Mouse (Mus musculus): ENCODE measurements at regions not wholly inside any gene's neighbourhood (a gene's known extent, or its start where the extent isn't known, plus 50 kb on each side); places are given as distances from the start of the nearest gene placed in this dataset.

- in situ Hi-C loops (cut with MboI; ENCODE audit: low pct_ligation_motif_present, low pct_unique_long_range_greater_than_20kb, low sequenced_read_pairs) (no loop called here), dilution Hi-C loops (cut with MboI; ENCODE audit: extremely low pct_ligation_motif_present, extremely low pct_unique_long_range_greater_than_20kb, low sequenced_read_pairs) (no loop called here)
- H3K4me1 ChIP-seq (ENCODE audit: control insufficient read depth in 1 of 2, insufficient read depth in 2 of 2) = no peaks in the 10 kb centered on the region
- H3K27ac ChIP-seq (ENCODE audit: insufficient read depth, low read depth) = no peak overlapping the region
- no peaks in the 10 kb centered on the region for H3K9me3 ChIP-seq (replicated peaks; ENCODE audit: low read length)
- no peak overlapping the region for H3K9ac ChIP-seq (ENCODE audit: insufficient read depth, low read depth)
- H3K4me3 ChIP-seq (replicated peaks in 1 of 3; ENCODE audit: low read depth in 2 of 3, low read length in 2 of 3, poor library complexity in 1 of 3) = no peak overlapping the region
- peaks cover 12% of the 10 kb centered on the region for H3K27me3 ChIP-seq (replicated peaks)
- no peaks in the 10 kb centered on the region for H3K36me3 ChIP-seq (replicated peaks in 1 of 2; ENCODE audit: control insufficient read depth in 1 of 2, insufficient read depth in 1 of 2, low read length in 1 of 2)
- H3K79me2 ChIP-seq (replicated peaks; ENCODE audit: control insufficient read depth, extremely low read depth, insufficient read depth, poor library complexity, severe bottlenecking) = no peaks in the 10 kb centered on the region
- DNase-seq (ENCODE audit: extremely low read depth) = no peak
- TF ChIP-seq EP300 (IDR thresholded peaks at IDR 0.05; ENCODE audit: low read length) (no peak), MYC (IDR thresholded peaks at IDR 0.05; ENCODE audit: low read depth, low read length) (no peak), PAX5 (IDR thresholded peaks at IDR 0.05; ENCODE audit: low read length) (no peak), UBTF (IDR thresholded peaks at IDR 0.05; ENCODE audit: low read depth, low read length) (no peak), RCOR1 (conservative IDR thresholded peaks at IDR 0.05; ENCODE audit: low read depth, low read length) (no peak), CTCF (conservative IDR thresholded peaks at IDR 0.05 in 1 of 2, IDR thresholded peaks at IDR 0.05 in 1 of 2; ENCODE audit: low read depth in 2 of 2, low read length in 2 of 2) (no peak), RAD21 (IDR thresholded peaks at IDR 0.05; ENCODE audit: low read depth, low read length) (no peak), MAFK (IDR thresholded peaks at IDR 0.05; ENCODE audit: insufficient replicate concordance, low read length) (no peak), ZC3H11A (IDR thresholded peaks at IDR 0.05; ENCODE audit: low read depth, low read length) (no peak)
- H3K4me2 ChIP-seq (ENCODE audit: insufficient read depth, low read depth, poor library complexity, severe bottlenecking) = no peak overlapping the region
These were observed 126.0 kb upstream of the Adra1b start for GRCm38 (mm10) chr11:44027046-44027445.

GRCm38 (mm10) chr11:44046083-44046482 lies 145.1 kb upstream of the Adra1b start:
- TF ChIP-seq ELF1 (IDR thresholded peaks at IDR 0.05; ENCODE audit: low read depth, low read length) (no peak), MEF2A (IDR thresholded peaks at IDR 0.05; ENCODE audit: borderline replicate concordance, low read depth, low read length) (no peak)
- in situ Hi-C loops (cut with MboI; ENCODE audit: low pct_ligation_motif_present, low pct_unique_long_range_greater_than_20kb, low sequenced_read_pairs) = no loop called here
- no peaks in the 10 kb centered on the region for H3K36me3 ChIP-seq (replicated peaks in 1 of 2; ENCODE audit: control insufficient read depth in 1 of 2, insufficient read depth in 1 of 2, low read length in 1 of 2)

GRCm38 (mm10) chr11:44049253-44049976 lies 148.4 kb upstream of the Adra1b start:
- H3K4me2 ChIP-seq (ENCODE audit: insufficient read depth, low read depth, poor library complexity, severe bottlenecking) = no peak overlapping the region
- no peaks in the 10 kb centered on the region for H3K79me2 ChIP-seq (replicated peaks; ENCODE audit: control insufficient read depth, extremely low read depth, insufficient read depth, poor library complexity, severe bottlenecking)
- no peak overlapping the region for H3K27ac ChIP-seq (ENCODE audit: insufficient read depth, low read depth)
- no peaks in the 10 kb centered on the region for H3K27me3 ChIP-seq (replicated peaks)
- H3K4me1 ChIP-seq (ENCODE audit: control insufficient read depth in 1 of 2, insufficient read depth in 2 of 2) = no peaks in the 10 kb centered on the region
- TF ChIP-seq ZC3H11A (IDR thresholded peaks at IDR 0.05; ENCODE audit: low read depth, low read length) = no peak
- TF ChIP-seq ELF1 (IDR thresholded peaks at IDR 0.05; ENCODE audit: low read depth, low read length) = no peak
- no peak for TF ChIP-seq POLR2AphosphoS2 (IDR thresholded peaks at IDR 0.05; ENCODE audit: low read depth, low read length)
- no peaks in the 10 kb centered on the region for H3K9me3 ChIP-seq (replicated peaks; ENCODE audit: low read length)
- no peak overlapping the region for H3K4me3 ChIP-seq (replicated peaks in 1 of 3; ENCODE audit: low read depth in 2 of 3, low read length in 2 of 3, poor library complexity in 1 of 3)
- DNase-seq (ENCODE audit: extremely low read depth) = no peak
- H3K36me3 ChIP-seq (replicated peaks in 1 of 2; ENCODE audit: control insufficient read depth in 1 of 2, insufficient read depth in 1 of 2, low read length in 1 of 2) = no peaks in the 10 kb centered on the region
- dilution Hi-C loops (cut with MboI; ENCODE audit: extremely low pct_ligation_motif_present, extremely low pct_unique_long_range_greater_than_20kb, low sequenced_read_pairs) = no loop called here
- H3K9ac ChIP-seq (ENCODE audit: insufficient read depth, low read depth) = no peak overlapping the region
- in situ Hi-C loops (cut with MboI; ENCODE audit: low pct_ligation_motif_present, low pct_unique_long_range_greater_than_20kb, low sequenced_read_pairs) = no loop called here

More at GRCm38 (mm10) chr11:44046083-44046482, 145.1 kb upstream of the Adra1b start:
- dilution Hi-C loops (cut with MboI; ENCODE audit: extremely low pct_ligation_motif_present, extremely low pct_unique_long_range_greater_than_20kb, low sequenced_read_pairs) = no loop called here
- H3K4me1 ChIP-seq (ENCODE audit: control insufficient read depth in 1 of 2, insufficient read depth in 2 of 2) = no peaks in the 10 kb centered on the region
- H3K4me3 ChIP-seq (replicated peaks in 1 of 3; ENCODE audit: low read depth in 2 of 3, low read length in 2 of 3, poor library complexity in 1 of 3) = no peak overlapping the region
- no peaks in the 10 kb centered on the region for H3K27me3 ChIP-seq (replicated peaks)
- H3K9me3 ChIP-seq (replicated peaks; ENCODE audit: low read length) = no peaks in the 10 kb centered on the region
- H3K27ac ChIP-seq (ENCODE audit: insufficient read depth, low read depth) = no peak overlapping the region
- no peak for DNase-seq (ENCODE audit: extremely low read depth)
- no peaks in the 10 kb centered on the region for H3K79me2 ChIP-seq (replicated peaks; ENCODE audit: control insufficient read depth, extremely low read depth, insufficient read depth, poor library complexity, severe bottlenecking)
- no peak overlapping the region for H3K4me2 ChIP-seq (ENCODE audit: insufficient read depth, low read depth, poor library complexity, severe bottlenecking)
- H3K9ac ChIP-seq (ENCODE audit: insufficient read depth, low read depth) = no peak overlapping the region

All from CH12.LX (cell line).